Mouse (Mus musculus) 416B (cell line): ENCODE measurements around the gene Sept6.

ENCODE experiments used
- DNase-seq: peaks from one replicate; pipeline ENCODE4 v3.0.0; 2011; ENCODE audit warnings: low read depth

Sept6 gene

DNA sequence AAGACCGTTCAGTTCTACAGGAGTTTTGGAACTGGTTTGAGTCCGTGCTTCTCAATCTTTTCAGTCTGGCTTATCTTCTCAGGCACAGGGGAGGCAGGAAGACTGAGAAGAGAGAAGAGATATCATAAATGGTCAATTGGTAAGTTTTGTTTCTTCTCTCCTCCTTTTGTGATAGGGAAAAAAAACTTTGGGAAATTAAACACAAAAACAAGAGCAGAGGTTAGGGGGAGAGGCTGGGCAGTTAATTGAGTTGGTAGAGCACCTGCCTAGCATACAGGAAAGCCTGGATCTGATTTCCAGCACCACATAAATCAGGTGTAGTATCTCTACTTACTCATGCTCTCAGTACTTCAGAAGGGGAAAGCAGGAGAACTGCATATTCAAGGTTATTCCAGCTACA lies at the start of gene Sept6:
Gene Sept6 (minus strand): TSS at position 101 of the 400 bp plus-strand sequence.
- no peak for DNase-seq

DNA sequence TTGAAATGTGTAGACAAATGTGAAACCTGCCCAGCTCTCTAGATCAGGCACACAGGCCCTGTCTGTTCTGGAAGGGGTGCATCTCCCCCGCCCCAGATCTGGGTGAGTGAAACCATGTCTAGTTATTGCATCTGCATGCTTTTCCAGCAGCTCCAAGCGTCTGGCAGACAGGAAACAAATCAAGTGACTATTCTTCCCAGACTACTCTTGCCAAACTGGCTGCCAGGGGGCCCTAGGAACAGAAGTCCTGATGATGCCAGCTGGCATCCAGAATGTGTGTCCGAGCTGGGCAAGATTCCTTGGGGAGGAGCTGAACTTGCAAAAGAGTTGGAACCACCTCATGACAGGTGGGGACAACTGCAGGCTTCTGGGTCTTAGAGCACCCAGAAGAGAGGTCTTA lies 36.8 kb upstream of the Sept6 start:
- DNase-seq: no peak

DNA sequence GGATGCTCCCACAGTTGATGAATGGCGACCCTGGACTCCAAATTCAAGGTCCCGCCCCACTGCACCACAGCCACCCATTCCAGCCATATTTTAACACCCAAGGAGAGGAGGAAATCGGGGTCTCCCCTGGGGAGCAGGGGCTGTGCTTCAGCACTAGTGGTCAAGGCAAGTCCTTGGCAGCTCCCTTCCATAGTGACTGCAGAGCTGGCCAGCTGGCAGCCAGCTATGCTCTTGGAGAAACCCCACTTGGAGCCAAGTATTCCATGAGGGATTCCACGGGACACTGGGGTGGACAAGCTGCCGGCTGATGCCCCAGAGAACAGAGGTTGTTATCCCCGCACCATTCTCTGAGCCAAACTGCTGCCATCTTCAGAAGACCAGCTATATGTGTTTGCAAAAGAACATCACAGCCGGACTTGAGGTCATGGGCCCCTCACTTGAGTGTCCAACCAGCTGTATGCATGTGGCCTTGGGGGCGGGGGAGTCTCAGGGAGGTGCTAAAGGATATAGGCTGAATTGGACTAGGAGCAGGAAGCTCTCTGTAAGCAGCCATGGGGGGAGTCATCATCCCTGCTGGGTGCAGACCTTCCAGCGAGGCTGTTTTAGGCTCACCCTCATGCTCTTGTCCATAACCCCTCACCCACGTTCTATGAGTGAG lies 32.2 kb upstream of the Sept6 start:
- no peak for DNase-seq

DNA sequence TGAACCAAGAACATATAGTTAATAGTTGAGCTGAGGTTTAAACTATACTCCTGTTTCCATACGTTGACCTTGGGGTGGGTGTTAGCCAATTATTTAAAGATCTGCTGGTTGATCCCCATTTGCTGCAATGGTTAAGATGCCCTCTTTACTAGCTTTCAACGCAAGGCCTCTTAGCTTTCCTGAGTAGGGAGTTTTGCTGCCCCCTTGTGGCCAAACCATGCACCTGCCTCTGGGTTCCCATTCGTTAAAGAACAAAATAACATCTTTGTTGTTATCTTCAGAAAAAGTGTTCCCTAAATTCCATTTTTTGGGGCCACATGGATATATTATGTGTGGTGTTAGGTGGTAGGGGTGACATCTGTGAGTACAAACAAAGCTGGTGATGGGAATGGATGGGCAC lies 31.1 kb upstream of the Sept6 start:
- peak; percentile 66 for DNase-seq

DNA sequence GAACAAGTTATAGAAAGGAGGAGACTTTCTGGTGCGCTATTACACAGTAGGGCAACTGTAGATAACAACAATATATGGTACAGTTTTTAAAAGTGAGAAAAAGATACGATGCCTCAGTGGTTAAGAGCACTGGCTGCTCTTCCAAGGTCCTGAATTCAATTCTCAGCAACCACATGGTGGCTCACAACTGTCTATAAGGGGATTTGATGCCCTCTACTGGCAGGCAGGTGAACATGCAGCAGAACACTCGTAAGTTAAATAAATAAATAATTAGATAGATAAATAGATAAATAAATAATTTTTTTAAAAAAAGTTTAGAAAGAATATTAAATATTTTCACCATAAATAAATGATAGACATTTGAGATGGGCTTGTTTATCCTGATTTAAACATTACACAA lies 27.5 kb upstream of the Sept6 start:
- DNase-seq: peak; percentile 55

DNA sequence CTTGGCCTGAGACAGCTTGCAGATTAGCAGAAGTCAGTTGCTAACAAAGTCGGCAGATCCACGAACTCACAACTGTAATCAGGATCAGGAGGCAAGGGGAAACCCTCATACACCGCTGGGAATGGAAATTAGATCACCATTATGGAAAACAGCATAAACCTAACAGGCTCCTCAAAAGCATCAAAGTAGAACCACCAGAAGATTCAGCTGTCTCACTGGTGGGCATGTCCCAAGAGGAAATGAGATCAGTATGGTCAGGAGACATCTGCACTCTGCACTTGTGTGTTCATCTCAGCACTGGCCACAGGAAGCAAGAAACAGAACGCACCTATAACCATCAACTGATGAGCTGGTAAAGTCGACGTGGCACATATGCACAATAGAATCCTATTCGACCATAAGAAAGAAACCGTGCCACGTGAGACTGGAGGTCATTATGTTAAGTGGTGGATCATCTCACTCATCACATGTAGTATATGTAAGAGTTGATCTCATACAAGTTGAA lies 26.6 kb upstream of the Sept6 start:
- DNase-seq: peak; percentile 40

DNA sequence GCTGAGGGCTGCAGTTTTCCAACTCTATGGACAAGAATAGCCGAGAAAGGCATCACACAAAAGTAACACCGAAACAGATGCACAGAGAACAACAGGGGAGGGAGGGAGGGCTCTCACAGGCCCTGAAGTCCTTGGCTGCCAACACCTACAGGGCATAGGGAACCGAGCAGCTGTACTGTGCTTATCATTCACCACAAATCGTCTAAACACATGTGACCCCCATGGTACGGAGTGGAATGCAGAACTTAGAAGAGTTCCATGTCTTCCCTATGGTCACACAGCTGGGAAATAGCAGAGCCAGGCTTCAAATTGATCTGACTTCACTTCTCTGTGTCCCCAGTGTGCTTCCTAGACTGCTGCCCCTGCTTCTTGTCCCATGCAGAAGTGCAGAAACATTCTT lies 22.3 kb upstream of the Sept6 start:
- DNase-seq: no peak

DNA sequence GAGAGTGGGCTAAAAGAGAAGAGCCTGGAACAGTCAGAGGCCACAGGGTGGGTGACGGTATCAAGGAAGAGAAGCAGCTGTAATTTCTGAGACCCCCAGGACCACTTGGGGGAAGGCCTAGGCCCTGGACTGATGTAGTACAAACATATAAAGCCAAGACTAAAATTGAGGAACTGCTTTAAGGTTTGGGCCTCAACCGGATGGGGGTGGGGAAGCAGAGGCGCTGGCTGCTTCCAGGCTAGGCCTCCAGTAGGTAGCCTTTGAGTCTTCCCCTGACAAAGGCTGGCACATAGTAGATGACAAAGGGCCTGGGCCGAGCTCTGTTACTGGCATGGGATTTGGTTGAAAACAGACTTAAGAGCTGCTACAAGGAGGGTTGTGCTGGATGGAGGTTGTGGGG lies 555 bp downstream of the Sept6 start:
- DNase-seq: peak; percentile 43

DNA sequence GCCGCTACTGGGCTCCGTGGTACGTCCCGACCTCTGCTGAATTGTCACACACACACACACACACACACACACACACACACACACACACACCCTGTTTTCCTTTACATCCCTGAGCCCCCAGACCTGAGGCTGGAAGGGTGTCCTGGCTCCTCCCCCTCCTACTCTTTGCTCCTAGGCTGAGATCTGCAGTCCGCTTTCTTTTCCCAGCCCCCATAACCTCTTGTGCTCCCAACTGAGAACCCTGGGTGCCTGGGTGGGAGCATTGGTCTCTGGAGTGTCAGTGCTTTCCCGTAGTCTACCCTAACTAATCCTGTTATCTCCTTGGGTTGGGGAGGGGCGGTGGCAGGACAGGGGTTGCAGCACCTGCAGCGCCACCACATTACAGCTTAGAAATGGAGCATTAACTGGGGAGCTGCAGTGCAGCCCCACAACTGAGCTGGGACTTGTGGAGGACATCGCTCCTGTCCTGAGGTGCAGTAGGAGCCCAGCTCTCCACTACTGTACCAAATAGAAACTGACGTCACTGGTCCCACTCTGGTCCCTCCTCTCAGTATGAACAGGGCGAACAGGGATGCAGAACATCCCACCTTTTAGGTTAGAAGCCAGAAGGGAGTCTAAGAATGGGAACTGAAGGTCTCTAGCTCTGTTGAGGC lies 1.7 kb downstream of the Sept6 start:
- no peak for DNase-seq

DNA sequence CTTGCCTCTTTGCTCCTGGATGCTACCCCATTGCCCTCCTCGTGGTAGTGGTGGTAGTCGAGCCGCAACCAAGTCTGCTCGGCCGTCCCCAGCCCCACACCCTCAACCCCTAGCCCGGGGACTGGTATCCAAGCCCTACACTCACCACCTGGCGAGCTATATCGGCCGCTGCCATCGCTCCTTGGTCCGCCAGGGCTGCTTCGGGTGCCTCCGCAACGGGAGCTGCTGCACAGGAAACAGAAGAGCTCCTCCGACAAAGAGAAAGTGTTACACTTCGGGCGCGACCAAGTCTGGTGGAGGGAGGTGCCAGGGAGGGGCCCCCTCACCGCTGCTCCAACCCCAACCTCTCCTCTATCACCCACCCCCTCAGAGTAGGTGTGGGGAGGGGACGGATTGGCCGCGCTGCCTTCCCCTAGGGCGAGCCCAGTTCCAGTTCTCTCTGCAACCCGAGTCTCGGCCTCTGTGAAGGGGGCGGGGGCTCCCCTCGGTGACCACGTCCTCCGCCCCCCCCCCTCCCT lies 2.3 kb downstream of the Sept6 start:
- DNase-seq: peak; percentile 91

DNA sequence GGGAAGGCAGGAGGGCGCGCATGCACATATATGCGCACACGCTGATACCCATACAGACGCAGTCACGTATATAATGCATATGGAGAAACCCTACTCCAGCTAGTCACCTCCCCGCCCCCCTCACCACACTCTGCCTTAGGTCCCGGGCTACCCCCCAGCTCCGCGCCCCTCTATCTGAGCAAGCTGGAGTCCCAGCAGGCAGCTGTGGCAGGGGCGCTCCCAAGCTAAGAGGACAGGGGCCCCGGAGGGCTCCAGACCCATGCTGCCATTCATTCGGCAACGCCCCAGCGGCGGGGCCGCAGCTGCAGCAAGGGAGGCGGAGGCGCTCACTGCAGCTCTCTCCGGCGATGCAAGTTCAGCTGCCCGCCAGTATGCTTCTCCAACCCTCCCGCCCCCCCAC lies 2.8 kb downstream of the Sept6 start:
- peak; percentile 16 for DNase-seq

DNA sequence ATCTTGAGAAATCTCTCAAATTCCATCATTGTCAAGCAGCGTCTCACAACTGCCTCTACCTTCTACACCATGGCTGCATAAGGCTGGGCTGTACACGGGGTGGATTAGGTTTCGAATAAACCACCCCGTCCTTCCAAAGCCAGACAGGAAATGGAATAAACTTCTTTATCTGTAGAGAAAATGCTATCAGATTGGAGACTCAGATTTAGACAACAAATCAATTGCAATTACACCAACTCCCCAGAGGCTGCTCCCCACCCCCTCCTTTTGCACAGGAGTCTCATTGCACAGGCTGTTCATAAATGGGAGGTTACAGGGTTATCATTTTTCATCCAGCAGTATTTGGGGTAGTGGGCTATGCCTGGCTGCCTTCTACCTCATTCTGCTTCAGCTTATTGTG lies 3.7 kb downstream of the Sept6 start:
- DNase-seq: no peak

DNA sequence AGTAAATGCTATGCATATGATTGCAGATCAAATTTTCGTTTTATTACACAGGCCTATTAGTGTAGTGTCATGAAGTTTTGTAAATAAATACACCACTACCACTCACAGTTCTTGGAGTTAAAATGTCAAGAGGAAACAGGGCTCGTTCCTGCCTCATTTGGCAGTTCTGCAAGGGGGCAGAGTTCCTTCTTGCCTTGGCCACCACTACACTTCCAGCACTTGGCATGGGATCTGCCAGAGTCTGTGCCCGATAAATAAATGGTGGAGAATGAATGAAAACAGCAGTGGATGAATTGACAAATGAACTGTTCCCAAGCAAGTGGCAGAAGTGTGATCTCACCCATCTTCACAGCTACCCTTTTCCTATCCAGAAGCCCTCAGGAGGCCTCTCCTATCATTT lies 6.6 kb downstream of the Sept6 start:
- DNase-seq: no peak

DNA sequence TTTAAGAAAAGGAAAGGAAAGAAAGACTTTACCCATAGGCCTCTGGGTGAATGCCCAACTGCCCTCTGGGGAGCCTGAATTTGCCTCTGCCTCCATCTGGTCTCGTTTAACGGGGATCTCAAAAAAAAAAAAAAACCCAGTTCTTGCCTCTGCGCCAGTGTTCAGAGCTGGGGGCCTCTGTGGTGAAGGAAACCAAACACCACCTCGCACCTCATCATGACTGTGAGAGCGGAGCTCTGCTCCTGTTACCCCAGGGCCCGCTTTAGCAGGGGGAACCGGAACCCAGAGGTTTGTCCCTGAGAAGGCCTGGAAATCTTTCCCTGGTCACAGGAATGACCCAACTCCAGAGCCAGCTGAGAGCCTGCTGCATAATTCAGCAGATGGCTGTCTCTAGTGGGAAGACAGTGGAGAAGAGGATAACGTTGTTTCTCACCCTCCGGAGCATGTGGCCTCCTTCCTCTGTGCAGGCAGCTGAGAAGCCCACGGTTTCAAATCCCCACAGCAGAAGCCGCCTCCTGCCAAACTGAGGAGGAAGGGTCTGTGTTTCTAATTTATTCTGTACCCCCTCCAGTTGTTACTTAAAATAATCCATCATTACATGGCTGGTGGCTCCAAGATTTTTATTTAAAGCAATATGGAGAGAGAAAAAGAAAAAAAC lies 7.8 kb downstream of the Sept6 start:
- peak; percentile 61 for DNase-seq

DNA sequence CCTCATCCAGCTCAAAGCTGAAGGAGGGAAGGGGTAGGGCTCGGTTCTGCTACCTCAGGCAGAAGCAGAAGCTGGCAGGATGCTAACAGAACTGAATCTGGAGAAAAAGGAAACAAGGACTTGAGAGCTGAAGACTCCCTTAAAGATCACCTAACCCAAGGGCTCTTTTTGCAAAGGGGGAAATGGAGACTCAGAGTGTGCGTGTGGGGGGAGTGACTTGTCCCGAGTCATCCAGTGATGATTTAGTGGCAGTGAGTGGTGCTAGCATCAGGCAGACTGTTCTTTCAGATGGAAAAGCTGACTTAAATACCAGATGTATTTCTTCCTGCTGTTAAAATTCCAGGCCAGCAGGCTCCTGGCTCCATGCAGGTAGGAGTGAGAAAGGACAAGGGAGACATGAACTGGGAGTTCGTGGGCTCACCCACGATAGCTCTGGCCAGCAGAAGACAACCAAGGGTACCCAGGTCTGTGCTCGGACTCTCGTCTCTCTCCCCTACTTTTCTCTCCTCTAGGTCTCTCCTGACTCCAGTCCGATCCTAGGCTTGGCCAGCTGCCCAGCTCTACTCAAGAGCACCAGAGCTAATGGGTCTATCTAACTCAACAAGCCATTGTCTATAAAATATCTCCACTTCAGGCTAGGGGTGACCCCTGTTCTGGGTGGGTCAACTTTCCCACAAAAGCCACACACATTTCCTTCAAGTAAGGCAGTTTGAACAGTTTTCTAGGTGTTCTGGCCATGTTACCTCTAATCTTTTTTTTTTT lies 8.5 kb downstream of the Sept6 start:
- DNase-seq: peak; percentile 67

DNA sequence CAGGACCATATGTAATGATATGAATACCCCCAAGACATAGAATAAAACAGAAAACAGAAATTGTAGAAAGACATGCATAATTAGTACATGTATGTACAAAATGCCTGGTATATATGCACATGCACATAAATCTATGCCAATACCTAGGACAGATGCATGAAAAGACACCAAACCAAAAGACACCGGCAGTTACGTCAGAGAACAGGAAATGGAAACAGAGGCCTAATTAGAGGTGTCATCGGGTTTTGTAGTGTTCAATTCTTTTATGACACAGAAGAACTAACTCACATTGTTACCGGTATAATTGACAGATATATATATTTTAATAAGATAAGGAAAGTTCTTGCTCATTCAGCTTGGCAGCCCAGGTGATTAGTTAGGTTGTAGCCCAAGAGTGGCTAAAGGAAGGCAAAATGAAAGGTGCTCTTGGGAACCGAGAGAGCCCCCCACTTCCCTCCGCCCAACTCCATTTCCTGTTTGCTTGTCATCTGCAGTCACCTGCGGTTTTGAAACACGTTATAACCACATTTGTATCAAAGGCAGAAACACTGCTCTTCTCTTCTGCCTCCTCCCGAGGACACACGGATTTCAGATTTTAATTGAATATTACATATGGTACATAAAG lies 10.9 kb downstream of the Sept6 start:
- peak; percentile 50 for DNase-seq

DNA sequence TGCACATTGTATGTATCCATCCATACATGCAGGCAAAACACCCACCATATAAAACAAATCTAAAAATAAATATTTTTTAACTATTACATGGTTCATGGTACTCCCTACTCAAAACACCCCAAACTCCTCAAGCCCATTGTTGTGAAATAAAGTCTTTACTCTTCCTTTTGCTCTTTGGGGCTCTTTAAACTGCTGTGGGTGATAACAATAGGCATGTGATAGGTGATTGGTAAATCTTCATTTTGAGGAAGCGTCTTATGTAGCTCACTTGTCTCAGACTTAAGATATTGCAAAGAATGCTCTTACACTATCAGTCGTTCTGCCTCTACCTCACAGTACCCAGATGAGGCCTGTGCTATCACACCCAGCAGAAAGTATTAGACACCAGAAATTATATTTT lies 13.7 kb downstream of the Sept6 start:
- no peak for DNase-seq

DNA sequence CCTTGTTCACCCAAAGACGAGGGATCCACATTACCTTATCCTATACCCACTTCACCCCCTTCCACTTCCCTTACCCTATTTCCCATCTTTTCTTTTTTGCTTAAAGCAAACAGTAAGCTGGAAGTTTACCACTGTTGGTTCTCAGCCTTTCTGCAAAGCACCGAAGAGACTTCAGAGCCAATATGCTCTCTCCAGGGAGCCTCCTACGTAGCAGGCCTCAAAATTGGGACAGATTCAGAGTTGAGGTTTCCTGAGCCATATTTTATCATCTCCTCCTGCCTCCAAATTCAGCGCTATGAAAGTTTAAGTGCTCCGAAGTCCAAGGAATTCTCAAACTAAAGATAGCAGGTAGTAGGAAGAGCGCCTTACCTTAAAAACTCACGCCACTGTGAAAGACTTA lies 14.6 kb downstream of the Sept6 start:
- DNase-seq: no peak

DNA sequence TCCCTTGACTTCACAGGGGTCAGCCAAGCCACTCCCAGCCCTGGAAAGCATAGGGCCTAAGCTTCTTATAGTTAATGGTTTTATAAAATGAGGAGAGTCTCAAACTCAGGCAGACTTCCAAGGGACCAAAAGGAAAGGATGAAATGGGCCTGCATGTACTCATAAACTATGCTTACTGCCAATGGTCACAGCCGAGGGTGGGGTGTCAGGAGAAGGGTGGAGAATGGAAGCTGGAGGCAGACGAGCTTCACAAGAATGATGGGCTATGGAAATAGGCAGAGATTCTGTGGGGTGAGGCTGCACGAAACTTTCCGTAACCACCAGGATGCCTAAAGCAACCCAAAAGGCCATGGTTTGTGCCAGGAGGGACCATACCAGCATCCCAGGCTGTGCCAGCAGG lies 15.3 kb downstream of the Sept6 start:
- DNase-seq: no peak

DNA sequence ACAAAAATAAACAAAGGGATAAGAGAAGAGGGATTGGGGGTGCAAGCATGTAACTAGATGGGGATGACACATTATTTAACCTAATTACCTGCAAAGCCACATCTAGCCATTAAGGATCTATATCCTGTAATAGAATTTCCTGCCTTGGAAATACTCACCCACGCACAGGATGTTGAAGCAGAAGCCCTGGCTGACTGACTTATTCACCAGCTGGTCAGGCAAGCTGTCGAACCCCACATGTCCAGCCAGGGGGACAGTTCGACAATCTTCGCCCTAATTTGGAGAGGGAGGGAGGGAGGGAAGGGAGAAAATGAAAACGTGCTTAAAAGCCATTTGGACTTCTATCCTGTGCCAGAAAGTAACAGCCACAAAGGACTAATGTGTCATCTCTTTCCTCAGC lies 16.7 kb downstream of the Sept6 start:
- no peak for DNase-seq

DNA sequence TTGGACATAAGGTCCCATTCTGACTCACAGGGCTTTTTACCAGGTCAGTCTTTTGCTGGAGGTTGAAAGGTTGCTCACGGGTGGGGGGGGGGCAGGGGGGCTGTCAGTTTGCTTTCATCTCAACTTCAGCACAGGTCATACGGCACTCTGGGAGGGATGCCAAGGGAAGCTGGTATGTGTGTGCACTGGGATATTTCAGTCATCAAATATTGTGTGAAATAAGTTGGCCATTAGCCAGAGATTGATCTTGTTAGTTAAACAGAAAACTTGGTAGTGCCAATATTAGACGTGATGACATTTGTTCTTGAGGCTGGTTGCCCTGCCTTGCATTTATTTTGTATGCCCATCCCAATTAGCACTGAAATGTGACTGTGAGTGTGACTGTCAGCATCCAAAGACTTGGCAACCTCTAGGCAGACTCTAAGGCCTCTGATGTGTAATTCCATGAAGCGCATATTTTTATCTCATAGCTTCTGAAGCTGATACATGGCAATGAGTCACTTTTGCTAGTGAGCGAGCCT lies 18.6 kb downstream of the Sept6 start:
- no peak for DNase-seq

DNA sequence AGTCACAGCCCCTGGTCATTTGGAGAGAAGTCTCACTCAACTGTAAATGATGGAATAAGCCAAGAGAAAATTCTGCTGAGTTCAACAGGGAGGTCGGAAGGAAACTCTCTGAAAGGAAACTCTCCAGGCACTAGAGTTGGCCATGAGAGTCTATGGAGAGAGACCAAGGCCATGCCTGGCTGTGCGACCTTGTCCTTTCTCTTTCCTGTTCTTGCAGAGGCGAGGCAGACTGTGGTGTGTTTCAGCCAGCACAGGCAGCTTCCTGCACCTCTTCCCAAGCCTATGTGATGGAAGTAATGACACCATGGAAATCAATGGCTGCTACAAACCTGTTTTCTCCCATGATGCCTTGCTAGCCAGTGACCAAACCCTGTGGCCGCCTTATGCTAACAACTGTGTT lies 20.4 kb downstream of the Sept6 start:
- no peak for DNase-seq
